Mouse (Mus musculus): Measurements from ENCODE around the gene Acad11. TPM values are rescaled to one million over a fixed set of nuclear protein-coding genes. Genes with fewer than 3 reads are reported as not detected.

The Acad11 gene
- polyA plus RNA-seq, 1 experiment from 2014 or later: 7.0 TPM

DNA sequence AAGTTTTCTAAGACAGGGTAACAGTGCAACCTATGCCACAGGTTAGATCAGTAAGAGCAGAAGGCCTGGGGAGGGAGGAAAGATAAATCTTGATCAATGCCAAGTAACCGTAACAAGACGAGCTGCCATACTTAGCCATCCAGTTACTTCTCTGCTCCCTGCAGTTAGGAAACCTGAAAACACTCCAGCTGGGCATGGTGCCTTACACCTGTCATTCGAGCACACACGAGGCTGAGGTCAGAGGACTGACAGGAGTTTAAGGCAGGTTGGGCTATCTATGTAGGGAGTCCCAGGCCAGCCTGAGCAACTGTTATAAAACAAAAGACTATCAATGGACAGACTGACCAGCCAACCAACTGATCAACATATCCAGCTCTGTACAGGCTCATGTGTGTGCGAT is 102.7 kb downstream of the Acad11 start:
- Histone ChIP-seq H3K4me3 (replicated peaks; ENCODE audit: low read depth, low read length) (no peak overlapping the region), H3K4me2 (ENCODE audit: low read length) (no peak overlapping the region), H3K9ac (replicated peaks; ENCODE audit: low read length) (no peak overlapping the region), H3K27me3 (ENCODE audit: control insufficient read depth, insufficient read depth, low read length) (no peaks in the 10 kb centered on the region), H3K36me3 (ENCODE audit: control insufficient read depth, insufficient read depth, low read length) (peaks cover 86% of the 10 kb centered on the region), H3K27ac (replicated peaks; ENCODE audit: low read depth, low read length) (no peak overlapping the region), H3K4me1 (ENCODE audit: control insufficient read depth, insufficient read depth, low read length) (no peaks in the 10 kb centered on the region), H3K9me3 (ENCODE audit: control insufficient read depth, low read length) (no peaks in the 10 kb centered on the region)
- no peak for DNase-seq
- WGBS: 94% methylated on average over 5 of the region's 5 CpGs
- ATAC-seq (ENCODE audit: low FRiP score, low TSS enrichment): no peak

DNA sequence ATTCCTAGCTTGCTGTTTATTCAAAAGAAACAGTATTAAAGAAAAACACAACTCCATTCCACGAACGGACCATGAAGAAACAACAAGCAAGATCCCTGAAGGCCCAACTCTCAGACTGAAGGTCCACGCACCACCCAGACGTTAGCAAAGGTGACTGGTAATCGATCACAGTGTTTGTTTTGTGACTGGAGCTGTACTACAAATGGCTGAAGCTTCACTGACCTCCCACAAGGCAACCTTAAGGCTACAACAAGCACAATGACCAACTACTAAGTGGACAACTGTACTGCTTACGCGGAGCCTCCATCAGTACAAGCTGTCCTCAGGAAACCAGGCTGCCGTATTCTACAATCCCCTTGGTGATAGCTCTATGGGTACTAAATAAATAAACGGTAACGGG is 106.8 kb downstream of the Acad11 start:
- no peak overlapping the region for H3K4me3 ChIP-seq (replicated peaks; ENCODE audit: low read depth, low read length)
- H3K4me1 ChIP-seq (ENCODE audit: control insufficient read depth, insufficient read depth, low read length): no peaks in the 10 kb centered on the region
- H3K27me3 ChIP-seq (ENCODE audit: control insufficient read depth, insufficient read depth, low read length): no peaks in the 10 kb centered on the region
- peaks cover 82% of the 10 kb centered on the region for H3K36me3 ChIP-seq (ENCODE audit: control insufficient read depth, insufficient read depth, low read length)
- WGBS: 96% methylated on average over 10 of the region's 10 CpGs
- ATAC-seq (ENCODE audit: low FRiP score, low TSS enrichment): no peak
- H3K9me3 ChIP-seq (ENCODE audit: control insufficient read depth, low read length): no peaks in the 10 kb centered on the region
- H3K4me2 ChIP-seq (ENCODE audit: low read length): no peak overlapping the region
- H3K9ac ChIP-seq (replicated peaks; ENCODE audit: low read length): no peak overlapping the region
- no peak for DNase-seq
- H3K27ac ChIP-seq (replicated peaks; ENCODE audit: low read depth, low read length): no peak overlapping the region

GRCm38 (mm10) chr9:104171651-104172050 is 108.5 kb downstream of the Acad11 start:
- no peak for DNase-seq
- Histone ChIP-seq H3K4me2 (ENCODE audit: low read length) (no peak overlapping the region), H3K9me3 (ENCODE audit: control insufficient read depth, low read length) (no peaks in the 10 kb centered on the region), H3K27me3 (ENCODE audit: control insufficient read depth, insufficient read depth, low read length) (no peaks in the 10 kb centered on the region), H3K27ac (replicated peaks; ENCODE audit: low read depth, low read length) (no peak overlapping the region), H3K4me3 (replicated peaks; ENCODE audit: low read depth, low read length) (no peak overlapping the region), H3K4me1 (ENCODE audit: control insufficient read depth, insufficient read depth, low read length) (no peaks in the 10 kb centered on the region), H3K9ac (replicated peaks; ENCODE audit: low read length) (no peak overlapping the region), H3K36me3 (ENCODE audit: control insufficient read depth, insufficient read depth, low read length) (peaks cover 84% of the 10 kb centered on the region)
- WGBS: 92% methylated on average over 6 of the region's 6 CpGs
- ATAC-seq (ENCODE audit: low FRiP score, low TSS enrichment): no peak

DNA sequence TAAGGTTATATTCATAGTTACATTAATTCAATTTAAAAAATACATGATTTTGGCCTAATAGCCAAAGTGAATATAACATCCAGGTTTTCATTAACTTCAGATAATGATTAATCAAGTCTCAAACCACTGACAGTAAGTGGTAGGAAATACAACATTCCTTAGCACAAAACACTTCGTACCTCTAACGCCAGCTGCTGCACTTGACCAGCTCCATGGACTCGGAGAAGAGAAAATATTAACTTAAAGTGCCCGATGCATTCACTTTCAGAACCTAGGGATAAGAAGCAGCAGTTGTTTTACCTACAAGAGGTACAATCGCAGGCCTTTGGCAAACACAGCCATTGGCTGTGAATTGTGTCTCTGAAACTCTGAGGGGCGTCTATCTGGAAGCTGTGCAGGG is 109.2 kb downstream of the Acad11 start:
- Histone ChIP-seq H3K9me3 (ENCODE audit: control insufficient read depth, low read length) (no peaks in the 10 kb centered on the region), H3K4me3 (replicated peaks; ENCODE audit: low read depth, low read length) (no peak overlapping the region), H3K27ac (replicated peaks; ENCODE audit: low read depth, low read length) (no peak overlapping the region), H3K9ac (replicated peaks; ENCODE audit: low read length) (no peak overlapping the region), H3K36me3 (ENCODE audit: control insufficient read depth, insufficient read depth, low read length) (peaks cover 84% of the 10 kb centered on the region), H3K27me3 (ENCODE audit: control insufficient read depth, insufficient read depth, low read length) (no peaks in the 10 kb centered on the region), H3K4me1 (ENCODE audit: control insufficient read depth, insufficient read depth, low read length) (no peaks in the 10 kb centered on the region), H3K4me2 (ENCODE audit: low read length) (no peak overlapping the region)
- no peak for ATAC-seq (ENCODE audit: low FRiP score, low TSS enrichment)
- DNase-seq: no peak
- WGBS: 96% methylated on average over 6 of the region's 6 CpGs

Other genes with a start within 250 kb of the Acad11 start
- 2.4 and 3.3 TPM in 2 replicates for gene Nphp3, start 60.8 kb upstream of the Acad11 start, polyA plus RNA-seq (2014; fragmentation: Nextera tagmentation; extraction: Ambion mirVana)
- gene Gm28305, start 22.7 kb upstream of the Acad11 start, polyA plus RNA-seq (2014; fragmentation: Nextera tagmentation; extraction: Ambion mirVana): not detected in 2 replicates
- 73.3 and 82.1 TPM in 2 replicates for gene Uba5, start 243 bp upstream of the Acad11 start, polyA plus RNA-seq (2014; fragmentation: Nextera tagmentation; extraction: Ambion mirVana)
- gene Ackr4, start 63.6 kb downstream of the Acad11 start, polyA plus RNA-seq (2014; fragmentation: Nextera tagmentation; extraction: Ambion mirVana): 0.46 and 0.80 TPM in 2 replicates
- gene Dnajc13, start 199.6 kb downstream of the Acad11 start, polyA plus RNA-seq (2014; fragmentation: Nextera tagmentation; extraction: Ambion mirVana): 27.6 and 32.0 TPM in 2 replicates

All from midbrain, embryonic 14.5 days (tissue).